Mouse (Mus musculus): ENCODE data around the gene Wdr45. TPM values are rescaled to one million over a fixed set of nuclear protein-coding genes. Genes with fewer than 3 reads are reported as not detected.
A peak's percentile ranks its signal among the peaks of the same experiment; 100 is the strongest.

The Wdr45 gene
- total RNA-seq, 1 experiment, result 55.3 TPM

GRCm38 (mm10) chrX:7670921-7671623, 43.1 kb upstream of the Wdr45 start, which contains the start of gene Plp2:
Gene Plp2, minus strand, starts transcription at chrX:7671390.
- no peak for TF ChIP-seq HCFC1 (IDR thresholded peaks at IDR 0.05; ENCODE audit: borderline replicate concordance, insufficient read depth, low read length)
- no peak for TF ChIP-seq MAFK (IDR thresholded peaks at IDR 0.05; ENCODE audit: insufficient read depth, low read depth, low read length)
- no peak for TF ChIP-seq CHD2 (IDR thresholded peaks at IDR 0.05; ENCODE audit: low read depth, low read length)
- no peak for TF ChIP-seq ZC3H11A (IDR thresholded peaks at IDR 0.05; ENCODE audit: borderline replicate concordance, low read depth, low read length)
- no peak for TF ChIP-seq ZNF384 (IDR thresholded peaks at IDR 0.05; ENCODE audit: low read depth, low read length)
- Histone ChIP-seq H3K27ac (ENCODE audit: insufficient read depth, low read depth, low read length, poor library complexity, severe bottlenecking) (peak within 1 kb of the TSS; percentile 83), H3K4me1 (ENCODE audit: control insufficient read depth in 2 of 2, insufficient read depth in 2 of 2, low read length in 2 of 2, poor library complexity in 1 of 2) (peaks cover 0 to 13% of the 10 kb centered on the region in 2 experiments; a peak in 1 of 4 replicates), H3K9ac (ENCODE audit: insufficient read depth, low read depth, low read length, poor library complexity, severe bottlenecking) (peak within 1 kb of the TSS; percentile 87), H3K36me3 (ENCODE audit: control insufficient read depth, insufficient read depth, low read length, poor library complexity, severe bottlenecking) (peaks cover 16% of the 10 kb centered on the region), H3K4me3 (ENCODE audit: insufficient read depth in 1 of 2, low read depth in 1 of 2, low read length in 2 of 2, poor library complexity in 1 of 2, severe bottlenecking in 1 of 2) (peak within 1 kb of the TSS; percentile 85 to 90), H3K9me3 (ENCODE audit: control insufficient read depth, insufficient read depth, low read depth, low read length) (no peaks in the 10 kb centered on the region)
- no peak for DNase-seq (ENCODE audit: low read depth, low spot score)
- in situ Hi-C loops (cut with MboI; ENCODE audit: low sequenced_read_pairs in 2 of 2, unreplicated experiment in 2 of 2), result no loop called here

GRCm38 (mm10) chrX:7672739-7673138, 41.4 kb upstream of the Wdr45 start:
- no peaks in the 10 kb centered on the region for H3K9me3 ChIP-seq (ENCODE audit: control insufficient read depth, insufficient read depth, low read depth, low read length)
- no peak for TF ChIP-seq HCFC1 (IDR thresholded peaks at IDR 0.05; ENCODE audit: borderline replicate concordance, insufficient read depth, low read length)
- no peak for TF ChIP-seq ZC3H11A (IDR thresholded peaks at IDR 0.05; ENCODE audit: borderline replicate concordance, low read depth, low read length)
- TF ChIP-seq MAFK (IDR thresholded peaks at IDR 0.05; ENCODE audit: insufficient read depth, low read depth, low read length), result no peak
- no peak for TF ChIP-seq ZNF384 (IDR thresholded peaks at IDR 0.05; ENCODE audit: low read depth, low read length)
- TF ChIP-seq CHD2 (IDR thresholded peaks at IDR 0.05; ENCODE audit: low read depth, low read length), result no peak
- peaks cover 0 to 3% of the 10 kb centered on the region in 2 experiments; a peak in 1 of 4 replicates for H3K4me1 ChIP-seq (ENCODE audit: control insufficient read depth in 2 of 2, insufficient read depth in 2 of 2, low read length in 2 of 2, poor library complexity in 1 of 2)
- DNase-seq (ENCODE audit: low read depth, low spot score), result no peak
- peaks cover 10% of the 10 kb centered on the region for H3K36me3 ChIP-seq (ENCODE audit: control insufficient read depth, insufficient read depth, low read length, poor library complexity, severe bottlenecking)
- H3K9ac ChIP-seq (ENCODE audit: insufficient read depth, low read depth, low read length, poor library complexity, severe bottlenecking), result no peak overlapping the region
- H3K27ac ChIP-seq (ENCODE audit: insufficient read depth, low read depth, low read length, poor library complexity, severe bottlenecking), result no peak overlapping the region
- no peak overlapping the region; a peak in 1 of 4 replicates for H3K4me3 ChIP-seq (ENCODE audit: insufficient read depth in 1 of 2, low read depth in 1 of 2, low read length in 2 of 2, poor library complexity in 1 of 2, severe bottlenecking in 1 of 2)
- in situ Hi-C loops (cut with MboI; ENCODE audit: low sequenced_read_pairs in 2 of 2, unreplicated experiment in 2 of 2), result no loop called here

GRCm38 (mm10) chrX:7673578-7674281, 40.4 kb upstream of the Wdr45 start:
- Histone ChIP-seq H3K4me3 (ENCODE audit: insufficient read depth in 1 of 2, low read depth in 1 of 2, low read length in 2 of 2, poor library complexity in 1 of 2, severe bottlenecking in 1 of 2) (peak overlapping the region; percentile 60 to 67; a peak in 3 of 4 replicates), H3K36me3 (ENCODE audit: control insufficient read depth, insufficient read depth, low read length, poor library complexity, severe bottlenecking) (peaks cover 8% of the 10 kb centered on the region), H3K4me1 (ENCODE audit: control insufficient read depth in 2 of 2, insufficient read depth in 2 of 2, low read length in 2 of 2, poor library complexity in 1 of 2) (peaks cover 0 to 3% of the 10 kb centered on the region in 2 experiments; a peak in 1 of 4 replicates), H3K9ac (ENCODE audit: insufficient read depth, low read depth, low read length, poor library complexity, severe bottlenecking) (peak overlapping the region; percentile 70), H3K27ac (ENCODE audit: insufficient read depth, low read depth, low read length, poor library complexity, severe bottlenecking) (peak overlapping the region; percentile 85), H3K9me3 (ENCODE audit: control insufficient read depth, insufficient read depth, low read depth, low read length) (no peaks in the 10 kb centered on the region)
- TF ChIP-seq ZNF384 (IDR thresholded peaks at IDR 0.05; ENCODE audit: low read depth, low read length) (no peak), CHD2 (IDR thresholded peaks at IDR 0.05; ENCODE audit: low read depth, low read length) (no peak), MAFK (IDR thresholded peaks at IDR 0.05; ENCODE audit: insufficient read depth, low read depth, low read length) (no peak), ZC3H11A (IDR thresholded peaks at IDR 0.05; ENCODE audit: borderline replicate concordance, low read depth, low read length) (no peak), HCFC1 (IDR thresholded peaks at IDR 0.05; ENCODE audit: borderline replicate concordance, insufficient read depth, low read length) (no peak)
- in situ Hi-C loops (cut with MboI; ENCODE audit: low sequenced_read_pairs in 2 of 2, unreplicated experiment in 2 of 2), result no loop called here
- DNase-seq (ENCODE audit: low read depth, low spot score), result peak; percentile 40

- no peak for TF ChIP-seq ZC3H11A (IDR thresholded peaks at IDR 0.05; ENCODE audit: borderline replicate concordance, low read depth, low read length)
- no peak for TF ChIP-seq MAFK (IDR thresholded peaks at IDR 0.05; ENCODE audit: insufficient read depth, low read depth, low read length)
- H3K9ac ChIP-seq (ENCODE audit: insufficient read depth, low read depth, low read length, poor library complexity, severe bottlenecking), result peak overlapping the region; percentile 70
- H3K36me3 ChIP-seq (ENCODE audit: control insufficient read depth, insufficient read depth, low read length, poor library complexity, severe bottlenecking), result peaks cover under 1% of the 10 kb centered on the region; the same call in 1 of the 2 replicates
- H3K4me3 ChIP-seq (ENCODE audit: insufficient read depth in 1 of 2, low read depth in 1 of 2, low read length in 2 of 2, poor library complexity in 1 of 2, severe bottlenecking in 1 of 2), result peak overlapping the region; percentile 60 to 67
- no peaks in the 10 kb centered on the region for H3K9me3 ChIP-seq (ENCODE audit: control insufficient read depth, insufficient read depth, low read depth, low read length)
- in situ Hi-C loops (cut with MboI; ENCODE audit: low sequenced_read_pairs in 2 of 2, unreplicated experiment in 2 of 2), result no loop called here
- H3K4me1 ChIP-seq (ENCODE audit: control insufficient read depth in 2 of 2, insufficient read depth in 2 of 2, low read length in 2 of 2, poor library complexity in 1 of 2), result peaks cover 0 to 3% of the 10 kb centered on the region in 2 experiments; a peak in 1 of 4 replicates
- peak overlapping the region; percentile 85 for H3K27ac ChIP-seq (ENCODE audit: insufficient read depth, low read depth, low read length, poor library complexity, severe bottlenecking)
- peak; percentile 40 for DNase-seq (ENCODE audit: low read depth, low spot score)
Measured at GRCm38 (mm10) chrX:7674284-7675000, 39.7 kb upstream of the Wdr45 start.

All from ES-E14 (cell line).